Mouse (Mus musculus) central nervous system, embryonic 14 days (tissue): ENCODE measurements around the gene Bex1. TPM values are rescaled to one million over a fixed set of nuclear protein-coding genes. Genes with fewer than 3 reads are reported as not detected.

Experiments used
- polyA plus RNA-seq: library from polyadenylated mRNA; depleted of rRNA; stranded (reverse); fragments of >200 nt; gene quantifications from 2 replicates; pipeline ENCODE4 v1.2.3, GENCODE M21; 2012; rRNA removed

Bex1 gene
- 194 and 195 TPM in 2 replicates for polyA plus RNA-seq

DNA sequence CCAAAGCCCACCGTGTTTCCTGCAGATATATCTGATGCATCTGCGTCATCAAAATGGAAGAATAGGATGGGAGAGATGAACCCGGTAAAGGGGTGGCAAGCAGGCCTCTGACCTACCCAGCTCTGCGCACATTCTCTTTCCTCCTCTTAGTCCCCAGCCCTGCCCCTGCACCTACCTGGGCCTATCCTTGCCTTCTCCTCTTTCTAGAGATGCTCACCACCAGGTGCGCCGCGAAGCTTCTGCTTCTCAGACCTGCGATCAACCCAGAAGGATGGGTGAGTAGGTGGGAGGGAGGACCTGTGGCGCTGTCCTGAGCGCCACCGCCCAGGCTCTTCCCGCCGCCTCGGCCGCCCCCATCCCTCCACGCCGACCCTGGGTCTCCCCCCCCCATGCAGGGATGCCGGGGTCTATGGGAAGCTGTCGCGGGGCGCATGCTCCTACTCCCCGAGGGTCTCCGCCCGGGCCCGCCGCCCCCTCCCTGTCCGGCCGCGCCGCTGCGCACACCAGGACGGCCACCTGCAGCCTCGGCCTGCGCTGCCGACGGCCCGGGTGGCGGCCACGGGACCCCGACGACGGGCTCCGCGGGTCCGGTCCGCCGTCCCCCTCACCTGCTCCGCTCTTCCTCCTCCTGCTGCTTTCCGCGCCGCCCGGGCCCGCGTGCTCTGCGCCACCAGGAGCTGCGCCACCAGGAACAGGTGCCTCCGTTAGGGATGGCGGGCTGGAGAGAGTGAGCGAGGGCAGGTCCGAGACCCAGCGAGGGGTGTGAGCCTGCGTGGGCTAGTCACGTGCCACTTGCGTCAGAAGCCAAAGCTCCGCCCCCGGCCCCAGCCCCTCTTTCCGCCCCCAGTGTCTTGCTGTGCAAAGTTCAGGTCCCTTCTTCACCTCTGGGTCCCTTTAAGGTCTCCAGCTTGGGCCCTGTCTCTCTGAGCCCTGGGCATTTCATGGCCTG, at the start of gene Bex1, which contains the start of gene Tceal7:
TSS of gene Bex1 (minus strand) at position 785 of the 949 bp plus-strand sequence.
TSS of gene Tceal7 (plus strand) at position 51 of the 949 bp plus-strand sequence.

DNA sequence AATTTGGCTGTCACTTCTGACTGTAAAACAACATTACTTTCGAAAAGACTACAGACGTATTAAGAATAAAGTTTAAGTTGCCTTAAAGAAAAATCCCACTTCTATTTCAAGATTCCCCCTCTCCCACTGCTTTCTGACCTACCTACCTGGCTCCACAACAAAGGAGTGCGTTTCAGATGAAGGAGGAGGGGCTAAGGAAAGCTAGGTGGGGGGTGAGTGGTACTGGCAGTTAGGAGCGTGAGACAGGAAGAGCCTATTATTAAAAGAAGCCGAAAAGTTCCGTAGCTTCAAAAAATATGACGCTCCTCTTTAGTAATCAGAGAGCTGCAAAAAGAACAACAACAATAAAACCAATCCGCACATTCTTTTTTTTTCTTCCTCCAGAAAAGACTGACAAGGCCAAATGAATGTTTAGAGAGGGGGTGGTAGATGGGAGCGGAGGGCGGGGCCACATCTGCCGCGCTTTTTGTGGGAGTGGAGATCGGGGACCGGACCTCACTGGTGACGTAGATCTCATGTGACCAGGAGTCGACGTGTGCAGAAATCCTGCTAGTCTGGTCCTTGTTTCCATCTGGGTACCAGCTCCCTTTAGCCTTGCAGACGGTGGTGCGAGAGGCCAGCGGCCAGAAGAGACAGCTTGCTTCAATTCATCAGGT, 29.4 kb upstream of the Bex1 start, which contains the start of gene Tceal9:
TSS of gene Tceal9 (plus strand) at position 506 of the 656 bp plus-strand sequence.

DNA sequence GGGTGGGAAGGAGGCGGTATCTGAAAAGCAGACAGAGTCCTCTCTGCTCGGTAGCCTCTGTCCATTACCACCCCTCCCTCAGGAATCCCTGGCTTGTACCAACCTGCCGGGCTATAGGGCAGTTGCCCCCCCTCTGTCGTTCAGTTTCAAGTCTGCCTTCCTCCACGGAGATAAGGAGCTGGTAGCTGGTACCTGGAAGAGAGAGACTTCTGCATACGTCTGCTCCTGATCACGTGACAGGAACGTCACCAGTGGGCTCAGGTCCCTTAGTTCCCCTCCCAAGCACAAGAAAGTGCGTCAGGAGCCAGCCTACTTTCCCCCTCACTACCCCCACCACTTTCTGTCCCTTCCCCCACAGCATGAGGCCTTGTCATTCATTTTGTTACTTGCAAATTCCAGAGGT, 11.6 kb downstream of the Bex1 start, which contains the start of gene Tceal5:
TSS of gene Tceal5 (minus strand) at position 213 of the 403 bp plus-strand sequence.

DNA sequence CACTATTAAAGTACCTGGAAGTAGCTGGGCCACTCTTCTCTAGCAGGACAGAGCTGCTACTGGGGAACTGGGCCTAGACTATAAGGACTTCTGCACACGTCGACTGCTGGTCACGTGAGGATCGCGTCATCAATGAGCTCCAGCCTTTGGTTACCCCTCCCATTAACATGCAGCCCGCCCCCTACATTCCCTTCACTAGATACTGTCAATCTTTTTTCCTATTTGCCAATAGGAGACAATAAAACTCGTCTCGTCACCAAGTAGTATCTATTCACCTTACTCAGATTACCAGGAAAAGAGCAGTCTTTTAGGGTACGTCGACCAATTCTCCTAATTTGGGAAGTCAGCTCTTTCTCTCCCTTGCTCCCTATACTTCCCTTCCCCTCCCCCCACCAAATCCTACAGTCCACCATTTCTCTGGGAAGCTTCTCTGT, 43.2 kb downstream of the Bex1 start, which contains the start of gene Tceal8:
TSS of gene Tceal8 (minus strand) at position 225 of the 434 bp plus-strand sequence.

Other genes starting within 250 kb of the Bex1 start
- gene Arxes2, start 221.7 kb downstream of the Bex1 start, polyA plus RNA-seq, result 123 and 125 TPM in 2 replicates
- gene Arxes1, start 182.1 kb downstream of the Bex1 start, polyA plus RNA-seq, result 28.8 and 31.3 TPM in 2 replicates
- 364 and 417 TPM in 2 replicates for gene Bex2, start 147.3 kb downstream of the Bex1 start, polyA plus RNA-seq
- 0.04 TPM in 2 replicates for gene Nxf3, start 130.3 kb downstream of the Bex1 start, polyA plus RNA-seq
- 82.7 and 91.8 TPM in 2 replicates for gene Bex4, start 76.5 kb downstream of the Bex1 start, polyA plus RNA-seq
- gene Tceal8, start 43.2 kb downstream of the Bex1 start, polyA plus RNA-seq, result 99.8 and 102 TPM in 2 replicates
- gene Tceal5, start 11.6 kb downstream of the Bex1 start, polyA plus RNA-seq, result 36.4 and 38.5 TPM in 2 replicates
- 1.1 and 14.3 TPM in 2 replicates for gene Tceal7, start 734 bp downstream of the Bex1 start, polyA plus RNA-seq
- gene Tceal9, start 29.6 kb upstream of the Bex1 start, polyA plus RNA-seq, result 242 and 248 TPM in 2 replicates
- 712 and 733 TPM in 2 replicates for gene Bex3, start 54.7 kb upstream of the Bex1 start, polyA plus RNA-seq